Mouse (Mus musculus) brain, embryonic 14.5 days (tissue): ENCODE data around the gene Acot4.

ENCODE experiments used
- CTCF ChIP-seq: fragments of 200-500 bp; IDR thresholded peaks from 2 replicates; pipeline ENCODE4 v1.5.1; 2012; ENCODE audit warnings: inconsistent platforms, mild to moderate bottlenecking, moderate library complexity, borderline replicate concordance; ENCODE audit not compliant: insufficient read depth, insufficient read length; ENCODE audit errors: extremely low read depth
- POLR2A ChIP-seq: fragments of 200-500 bp; IDR thresholded peaks from 2 replicates; pipeline ENCODE4 v1.6.1; 2012; ENCODE audit warnings: mild to moderate bottlenecking, inconsistent platforms, borderline replicate concordance; ENCODE audit not compliant: poor library complexity, insufficient read depth, insufficient read length, severe bottlenecking; ENCODE audit errors: extremely low read depth

DNA sequence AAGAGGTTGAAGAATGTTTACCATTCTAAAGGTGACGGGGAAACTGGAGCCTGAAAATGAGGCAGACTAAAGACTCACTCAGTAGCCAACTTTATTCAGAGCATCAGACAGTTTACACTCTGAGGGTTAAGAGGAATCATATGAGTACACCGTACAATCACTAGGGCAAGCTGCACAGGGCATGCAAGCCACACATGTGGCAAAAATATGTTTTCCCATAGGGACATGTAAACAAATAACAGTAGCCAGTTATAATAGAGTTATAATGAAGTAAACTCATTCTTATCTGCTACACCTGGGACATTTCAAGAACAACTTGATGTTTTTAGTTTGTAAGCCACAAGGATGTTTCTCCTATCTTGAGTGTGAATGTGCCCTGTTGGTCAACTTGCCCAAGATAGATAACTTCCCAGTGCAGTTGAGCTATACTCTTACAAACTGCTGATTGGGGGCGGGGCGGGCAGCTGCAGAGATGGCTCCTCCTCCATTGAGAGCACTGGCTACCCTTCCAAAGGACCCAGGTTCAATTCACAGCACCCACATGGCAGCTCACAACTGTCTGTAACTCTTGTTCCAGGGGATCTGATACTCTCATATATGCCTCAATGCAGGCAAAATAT lies 39.3 kb downstream of the Acot4 start:
- TF ChIP-seq CTCF = no peak
- no peak for TF ChIP-seq POLR2A
